Mouse (Mus musculus) brain, embryonic 14.5 days (tissue): Measurements from ENCODE around the gene Ctnnd2.

Source experiments
- CTCF ChIP-seq: fragments of 200-500 bp; IDR thresholded peaks from 2 replicates; pipeline ENCODE4 v1.5.1; 2012; ENCODE audit warnings: inconsistent platforms, mild to moderate bottlenecking, moderate library complexity, borderline replicate concordance; ENCODE audit not compliant: insufficient read depth, insufficient read length; ENCODE audit errors: extremely low read depth
- POLR2A ChIP-seq: fragments of 200-500 bp; IDR thresholded peaks from 2 replicates; pipeline ENCODE4 v1.6.1; 2012; ENCODE audit warnings: mild to moderate bottlenecking, inconsistent platforms, borderline replicate concordance; ENCODE audit not compliant: poor library complexity, insufficient read depth, insufficient read length, severe bottlenecking; ENCODE audit errors: extremely low read depth

DNA sequence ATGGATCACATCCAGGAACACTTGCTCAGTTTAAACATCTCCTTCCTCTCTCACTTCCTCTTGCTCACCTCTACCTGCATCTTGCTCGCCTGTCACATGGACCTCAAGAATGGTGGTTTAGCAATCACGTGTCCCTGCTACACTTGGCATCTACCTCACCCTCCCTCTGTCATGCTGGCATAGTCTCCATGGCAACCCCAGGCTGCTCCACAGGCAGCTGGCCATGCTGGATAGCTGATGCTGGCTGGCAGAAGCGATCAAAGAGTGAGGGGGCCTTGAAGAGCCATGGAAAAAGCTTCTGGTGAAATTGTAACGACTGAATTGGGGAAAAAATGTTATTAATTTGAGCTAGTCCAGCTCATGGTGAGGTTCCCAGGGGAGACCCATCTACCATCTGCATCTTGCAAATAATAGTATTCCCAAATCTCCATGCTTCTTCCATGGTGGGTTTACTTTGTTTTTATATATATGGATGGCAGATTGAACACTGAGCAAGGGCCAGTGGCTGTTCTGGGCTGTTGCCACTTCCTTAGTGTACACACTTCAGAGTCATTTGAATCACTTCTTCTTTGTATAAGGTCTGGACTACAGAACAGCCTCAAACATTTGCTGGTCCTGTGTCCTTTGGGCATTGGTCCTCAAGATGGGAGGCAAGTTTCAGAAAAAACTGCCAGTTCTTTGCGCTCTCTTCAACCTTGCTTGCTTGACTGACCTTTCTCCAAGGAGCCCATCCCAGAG, 19.7 kb downstream of the Ctnnd2 start:
- no peak for TF ChIP-seq CTCF
- no peak for TF ChIP-seq POLR2A
